Mouse (Mus musculus) limb, embryonic 12.5 days (tissue): ENCODE measurements at regions not wholly inside any gene's neighbourhood (a gene's known extent, or its start where the extent isn't known, plus 50 kb on each side); places are given as distances from the start of the nearest gene placed in this dataset.
A peak's percentile ranks its signal among the peaks of the same experiment; 100 is the strongest.

Source experiments
- ATAC-seq: fragments of 200-750 bp; cut with Nextera tagmentation; 2 replicates; pipeline ENCODE4 v1.8.0; 2017; ENCODE audit warnings: low read depth, moderate TSS enrichment; ENCODE audit not compliant: insufficient number of reproducible peaks, insufficient read depth, low FRiP score, low TSS enrichment
- H3K27ac ChIP-seq: fragments of 300-500 bp; sonication (generic); 2 replicates; pipeline ENCODE4 v1.5.1; 2016; ENCODE audit warnings: mild to moderate bottlenecking, moderate library complexity
- H3K27me3 ChIP-seq: fragments of 300-500 bp; sonication (generic); 2 replicates; pipeline ENCODE4 v1.6.1; 2016; ENCODE audit warnings: mild to moderate bottlenecking, moderate library complexity
- H3K36me3 ChIP-seq: fragments of 300-500 bp; sonication (generic); 2 replicates; pipeline ENCODE4 v1.6.1; 2016; ENCODE audit warnings: mild to moderate bottlenecking, moderate library complexity
- H3K4me1 ChIP-seq: fragments of 300-500 bp; sonication (generic); replicated peaks from 2 replicates; pipeline ENCODE4 v1.6.1; 2016
- H3K4me2 ChIP-seq: fragments of 300-500 bp; sonication (generic); 2 replicates; pipeline ENCODE4 v1.6.1; 2016; ENCODE audit warnings: mild to moderate bottlenecking, moderate library complexity
- H3K4me3 ChIP-seq: fragments of 300-500 bp; sonication (generic); replicated peaks from 2 replicates; pipeline ENCODE4 v1.5.1; 2016; ENCODE audit warnings: mild to moderate bottlenecking
- H3K9ac ChIP-seq: fragments of 300-500 bp; sonication (generic); replicated peaks from 2 replicates; pipeline ENCODE4 v1.6.1; 2016; ENCODE audit warnings: mild to moderate bottlenecking, moderate library complexity
- H3K9me3 ChIP-seq: fragments of 300-500 bp; sonication (generic); 2 replicates; pipeline ENCODE4 v1.6.1; 2016; ENCODE audit warnings: mild to moderate bottlenecking, moderate library complexity
- WGBS: fragments of 180-500 bp; shearing (Covaris S2); methylation state at CpG from one replicate; pipeline ENCODE4 v1.1.7; 2016; 5-methylcytosine and 5-hydroxymethylcytosine counted together

DNA sequence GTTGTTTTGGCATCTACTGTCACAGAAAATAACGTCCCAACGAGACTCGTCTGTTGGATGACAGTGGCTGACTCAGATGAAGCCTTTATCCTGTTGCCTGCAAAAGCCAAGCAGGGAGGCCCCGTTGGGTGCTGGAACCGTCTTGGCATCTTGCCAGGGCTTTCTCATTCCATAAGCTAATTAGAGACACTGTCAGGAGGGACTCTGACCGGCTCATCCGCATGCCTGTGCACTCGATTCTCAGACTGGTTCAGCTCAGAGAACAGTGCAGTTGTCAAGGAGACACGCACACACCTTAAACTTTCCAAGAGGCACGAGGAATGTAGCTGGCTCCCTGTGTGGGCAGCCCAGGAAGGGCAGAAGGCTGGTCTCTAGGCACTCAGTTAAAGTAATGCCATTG lies 169.0 kb upstream of the Sulf2 start:
- Histone ChIP-seq H3K4me3 (no peak overlapping the region), H3K9ac (no peak overlapping the region), H3K27me3 (no peaks in the 10 kb centered on the region), H3K4me2 (no peak overlapping the region), H3K27ac (peak overlapping the region; percentile 53; the same call in 1 of the 2 replicates), H3K36me3 (no peaks in the 10 kb centered on the region), H3K9me3 (no peaks in the 10 kb centered on the region), H3K4me1 (peaks cover 52% of the 10 kb centered on the region)
- 60% methylated on average over 10 of the region's 10 CpGs for WGBS
- ATAC-seq: no peak

DNA sequence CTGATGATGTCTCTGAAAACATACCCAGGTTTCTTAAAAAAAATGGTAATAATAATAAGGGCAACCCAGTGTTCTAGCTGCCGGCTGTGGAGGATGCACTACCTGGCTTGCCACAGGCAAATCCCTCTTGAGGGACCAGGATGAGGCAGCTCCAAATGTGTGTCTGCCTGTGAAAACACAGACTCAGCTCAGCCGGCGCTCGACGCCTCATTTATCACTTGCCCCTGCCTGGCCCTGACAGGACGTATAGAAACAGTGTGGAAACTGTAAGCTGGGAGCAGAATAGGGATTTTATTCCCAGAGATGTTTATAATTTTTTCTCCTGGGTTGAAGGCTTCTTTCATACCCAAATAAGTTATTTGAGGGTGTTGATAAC lies 167.2 kb upstream of the Sulf2 start:
- no peaks in the 10 kb centered on the region for H3K9me3 ChIP-seq
- no peak overlapping the region for H3K4me2 ChIP-seq
- H3K9ac ChIP-seq: no peak overlapping the region
- H3K4me3 ChIP-seq: no peak overlapping the region
- H3K4me1 ChIP-seq: peaks cover 47% of the 10 kb centered on the region
- H3K27me3 ChIP-seq: no peaks in the 10 kb centered on the region
- no peaks in the 10 kb centered on the region for H3K36me3 ChIP-seq
- no peak for ATAC-seq
- H3K27ac ChIP-seq: peak overlapping the region; percentile 66
- WGBS: 30% methylated on average over 6 of the region's 6 CpGs

DNA sequence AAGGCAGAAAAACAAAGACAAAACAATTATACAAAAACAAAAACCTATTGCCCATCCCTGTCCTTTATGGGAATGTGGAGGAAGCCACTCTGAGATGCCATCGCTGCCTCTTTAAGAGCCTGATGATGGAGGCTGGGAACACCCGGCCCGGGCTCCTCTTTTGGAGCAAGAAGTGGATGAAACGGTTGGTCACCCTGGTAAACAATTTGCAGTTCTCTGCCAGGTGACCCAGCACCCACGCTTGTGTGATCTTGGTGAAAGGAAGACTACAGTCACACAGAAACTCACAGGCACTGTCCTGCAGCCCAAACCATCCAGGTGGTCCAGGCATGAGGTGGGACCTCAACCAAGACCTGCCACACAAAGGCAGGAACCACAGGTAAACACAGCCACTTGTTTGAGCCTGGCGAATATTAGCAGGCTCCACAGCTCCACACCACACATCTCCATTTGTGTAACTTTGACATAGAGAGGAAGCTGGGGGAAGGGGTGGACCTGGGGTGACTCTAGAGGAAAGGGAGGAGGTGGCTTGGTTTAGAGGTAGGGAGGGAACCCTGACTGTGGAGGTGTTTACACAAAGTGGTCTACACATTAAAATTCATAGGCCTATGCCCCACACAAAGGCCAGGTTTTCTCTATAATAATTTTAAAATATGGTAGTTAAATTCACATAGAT lies 166.7 kb upstream of the Sulf2 start:
- Histone ChIP-seq H3K36me3 (no peaks in the 10 kb centered on the region), H3K4me2 (no peak overlapping the region), H3K27ac (peak overlapping the region; percentile 56; the same call in 1 of the 2 replicates), H3K4me1 (peaks cover 47% of the 10 kb centered on the region), H3K9me3 (no peaks in the 10 kb centered on the region), H3K4me3 (no peak overlapping the region), H3K27me3 (no peaks in the 10 kb centered on the region), H3K9ac (no peak overlapping the region)
- no peak for ATAC-seq
- 80% methylated on average over 6 of the region's 6 CpGs for WGBS

DNA sequence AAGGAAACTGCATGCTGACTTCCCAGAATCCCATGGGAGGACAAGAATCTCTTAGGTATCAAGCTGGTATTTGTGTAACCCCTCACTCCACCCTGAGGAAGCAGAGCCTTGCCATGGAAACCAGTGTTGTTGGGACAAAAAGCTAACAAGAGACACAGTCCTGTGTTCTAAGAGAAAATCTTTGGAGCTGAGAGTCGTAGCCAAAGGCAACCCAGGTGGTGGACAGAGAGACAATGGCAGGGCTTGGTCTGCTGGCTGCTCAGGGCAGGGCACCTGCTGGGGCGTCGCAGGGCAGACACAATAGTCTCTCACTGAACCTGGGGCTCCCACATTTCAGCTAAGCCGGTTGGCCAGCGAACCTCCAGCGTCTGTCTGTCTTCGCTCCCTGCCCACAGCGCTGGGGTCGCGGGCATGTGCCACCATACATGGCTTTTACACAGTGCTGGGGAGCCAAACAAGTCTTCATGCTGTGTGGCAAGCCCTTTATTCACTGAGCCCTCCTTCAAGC lies 161.0 kb upstream of the Sulf2 start:
- ATAC-seq: no peak
- H3K9ac ChIP-seq: no peak overlapping the region
- H3K27me3 ChIP-seq: no peaks in the 10 kb centered on the region

DNA sequence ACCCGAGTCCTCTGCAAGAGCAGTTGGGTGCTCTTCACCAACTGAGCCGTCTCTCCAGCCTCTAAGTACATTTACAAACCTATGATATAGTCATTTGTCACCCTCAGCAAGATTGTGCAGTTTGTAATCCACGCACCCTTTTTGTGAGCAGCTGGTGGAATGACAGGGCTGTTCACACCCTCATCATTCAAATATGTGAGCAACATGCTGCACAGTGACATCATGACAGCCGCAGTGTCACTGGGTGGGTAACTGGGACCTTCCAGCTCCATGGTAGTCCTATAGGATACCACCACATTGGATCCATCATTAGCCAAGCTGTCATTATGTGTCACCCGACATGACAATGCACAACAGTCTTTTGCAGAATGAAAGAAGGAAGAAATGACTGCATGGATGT lies 155.0 kb upstream of the Sulf2 start:
- no peak overlapping the region for H3K9ac ChIP-seq
- H3K36me3 ChIP-seq: no peaks in the 10 kb centered on the region
- no peak overlapping the region for H3K4me2 ChIP-seq
- WGBS: 86% methylated on average over 5 of the region's 5 CpGs
- H3K4me1 ChIP-seq: peaks cover 24% of the 10 kb centered on the region
- no peak overlapping the region for H3K27ac ChIP-seq
- no peaks in the 10 kb centered on the region for H3K27me3 ChIP-seq
- no peak for ATAC-seq
- H3K4me3 ChIP-seq: no peak overlapping the region
- no peaks in the 10 kb centered on the region for H3K9me3 ChIP-seq

More for the DNA sequence above, 161.0 kb upstream of the Sulf2 start:
- H3K4me3 ChIP-seq: no peak overlapping the region
- H3K4me2 ChIP-seq: no peak overlapping the region
- WGBS: 55% methylated on average over 10 of the region's 10 CpGs
- no peak overlapping the region for H3K27ac ChIP-seq
- no peaks in the 10 kb centered on the region for H3K9me3 ChIP-seq
- H3K36me3 ChIP-seq: no peaks in the 10 kb centered on the region
- peaks cover 19% of the 10 kb centered on the region for H3K4me1 ChIP-seq

DNA sequence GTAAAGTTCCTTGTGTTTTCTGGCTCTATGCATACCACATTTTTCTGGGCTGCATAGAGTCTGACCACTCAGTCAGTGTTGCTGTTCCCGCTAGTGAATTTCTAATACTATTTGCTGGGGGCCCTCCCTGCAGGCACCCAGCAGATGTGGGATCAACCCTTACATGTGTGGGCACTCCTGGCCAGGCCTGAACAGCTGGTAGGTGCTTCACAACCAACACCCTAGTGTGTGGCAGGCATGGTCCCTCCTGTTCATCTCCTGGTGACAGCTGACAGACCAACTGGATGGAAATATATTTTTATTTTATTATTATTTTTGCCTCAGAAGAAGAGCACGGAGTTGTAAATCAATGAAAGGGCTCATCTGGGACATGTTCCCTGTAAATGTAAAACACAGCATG lies 154.4 kb upstream of the Sulf2 start:
- peaks cover 24% of the 10 kb centered on the region for H3K4me1 ChIP-seq
- H3K9ac ChIP-seq: no peak overlapping the region
- ATAC-seq: no peak
- WGBS: 91% methylated on average over 2 of the region's 2 CpGs
- no peaks in the 10 kb centered on the region for H3K36me3 ChIP-seq
- no peak overlapping the region for H3K4me2 ChIP-seq
- H3K27me3 ChIP-seq: no peaks in the 10 kb centered on the region
- no peaks in the 10 kb centered on the region for H3K9me3 ChIP-seq
- H3K27ac ChIP-seq: no peak overlapping the region
- no peak overlapping the region for H3K4me3 ChIP-seq

DNA sequence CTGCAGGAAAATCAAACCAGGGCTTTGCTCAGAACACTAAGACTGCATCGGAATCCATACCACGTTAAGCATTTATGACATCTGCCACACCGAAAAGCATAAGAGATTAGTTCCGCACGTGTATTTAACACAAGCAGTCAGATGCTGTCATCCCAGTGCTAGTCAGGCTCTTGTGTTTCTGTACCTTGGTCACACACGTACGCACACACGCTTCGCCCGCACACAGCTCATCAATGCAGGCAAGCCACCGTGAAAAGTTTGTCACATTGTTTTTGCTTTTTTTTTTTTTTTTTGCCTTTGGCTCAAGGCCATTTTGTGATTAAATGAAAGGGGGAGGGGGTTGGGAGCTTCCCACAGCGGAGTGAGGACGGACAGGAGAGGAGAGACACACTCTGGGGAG lies 152.1 kb upstream of the Sulf2 start:
- Histone ChIP-seq H3K4me1 (peaks cover 18% of the 10 kb centered on the region), H3K4me3 (no peak overlapping the region), H3K9ac (no peak overlapping the region), H3K9me3 (no peaks in the 10 kb centered on the region), H3K4me2 (no peak overlapping the region), H3K27ac (no peak overlapping the region), H3K27me3 (no peaks in the 10 kb centered on the region), H3K36me3 (no peaks in the 10 kb centered on the region)
- WGBS: 75% methylated on average over 13 of the region's 13 CpGs
- ATAC-seq: no peak

DNA sequence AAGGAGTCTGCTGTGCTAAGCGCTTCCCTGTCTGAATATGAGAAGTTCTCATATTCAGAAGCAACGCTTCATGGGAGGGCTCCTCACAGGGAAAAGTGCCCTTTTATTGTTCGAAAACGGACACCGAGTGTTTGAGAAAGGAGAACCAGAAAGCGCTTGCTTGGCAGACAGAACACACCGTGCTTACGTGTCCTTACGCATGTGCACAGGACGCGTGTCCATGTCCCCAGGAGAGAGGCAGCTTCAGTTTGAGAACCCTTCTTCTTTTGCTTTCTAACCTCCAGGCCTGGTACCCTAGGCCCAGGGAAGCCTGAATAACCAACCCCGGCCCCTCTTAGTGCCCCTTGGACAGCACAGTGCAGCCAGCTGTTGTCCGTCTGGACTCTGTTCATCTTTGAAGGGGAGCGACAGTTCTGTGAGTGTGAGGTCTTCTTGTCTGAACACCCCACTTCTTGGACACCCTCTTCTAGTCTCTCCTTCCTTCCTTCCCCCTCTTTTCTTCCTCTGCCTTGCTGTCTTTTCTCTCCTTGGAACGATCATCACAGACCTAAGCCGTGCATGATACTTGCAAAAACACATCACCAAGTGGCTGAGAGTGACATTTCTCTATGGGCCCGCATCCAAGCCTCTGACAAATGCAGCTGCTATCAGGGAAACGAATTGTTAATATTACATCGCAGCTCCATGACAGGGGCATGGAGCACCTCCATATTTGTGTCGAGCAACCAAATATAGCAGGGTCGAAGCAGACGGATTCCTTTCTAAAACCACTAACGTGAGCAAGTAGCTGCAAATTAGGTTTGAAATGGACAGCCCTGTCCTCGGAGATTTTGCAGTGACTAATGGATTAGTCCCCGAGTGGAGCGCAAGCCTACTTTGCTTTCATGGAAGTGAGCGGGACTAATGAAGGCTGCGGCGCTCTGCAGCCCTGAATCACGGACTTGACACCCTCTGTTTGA lies 149.9 kb upstream of the Sulf2 start:
- Histone ChIP-seq H3K36me3 (no peaks in the 10 kb centered on the region), H3K4me3 (no peak overlapping the region), H3K27ac (no peak overlapping the region), H3K4me1 (peaks cover 18% of the 10 kb centered on the region), H3K9ac (no peak overlapping the region), H3K4me2 (no peak overlapping the region), H3K27me3 (no peaks in the 10 kb centered on the region), H3K9me3 (peaks cover 7% of the 10 kb centered on the region; the same call in 1 of the 2 replicates)
- 79% methylated on average over 30 of the region's 30 CpGs for WGBS
- no peak for ATAC-seq

DNA sequence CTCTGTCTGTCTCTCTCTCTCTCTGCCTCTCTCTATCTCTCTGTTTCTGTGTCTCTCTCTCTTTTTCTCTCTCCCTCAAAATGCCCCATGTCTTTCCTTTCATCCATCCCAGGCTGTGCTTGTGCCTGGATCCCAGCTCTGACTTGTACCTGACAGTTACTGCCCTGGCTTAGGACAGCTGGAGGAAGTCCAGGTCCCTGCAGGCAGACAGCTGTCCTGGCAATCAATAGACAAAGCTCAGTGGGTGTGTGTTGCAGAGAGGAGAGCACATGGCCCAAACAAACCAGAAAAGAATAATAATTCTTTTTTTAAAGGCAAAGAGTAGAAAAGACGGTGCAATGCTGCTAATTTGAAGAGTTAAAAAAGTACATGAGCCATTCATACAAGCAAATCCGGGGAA lies 148.4 kb upstream of the Sulf2 start:
- H3K4me3 ChIP-seq: no peak overlapping the region
- no peak for ATAC-seq
- no peak overlapping the region for H3K27ac ChIP-seq
- no peak overlapping the region for H3K4me2 ChIP-seq
- 64% methylated on average over 2 of the region's 2 CpGs for WGBS
- H3K9ac ChIP-seq: no peak overlapping the region
- no peaks in the 10 kb centered on the region for H3K36me3 ChIP-seq
- H3K4me1 ChIP-seq: peaks cover 18% of the 10 kb centered on the region
- peaks cover 7% of the 10 kb centered on the region; the same call in 1 of the 2 replicates for H3K9me3 ChIP-seq
- no peaks in the 10 kb centered on the region for H3K27me3 ChIP-seq

DNA sequence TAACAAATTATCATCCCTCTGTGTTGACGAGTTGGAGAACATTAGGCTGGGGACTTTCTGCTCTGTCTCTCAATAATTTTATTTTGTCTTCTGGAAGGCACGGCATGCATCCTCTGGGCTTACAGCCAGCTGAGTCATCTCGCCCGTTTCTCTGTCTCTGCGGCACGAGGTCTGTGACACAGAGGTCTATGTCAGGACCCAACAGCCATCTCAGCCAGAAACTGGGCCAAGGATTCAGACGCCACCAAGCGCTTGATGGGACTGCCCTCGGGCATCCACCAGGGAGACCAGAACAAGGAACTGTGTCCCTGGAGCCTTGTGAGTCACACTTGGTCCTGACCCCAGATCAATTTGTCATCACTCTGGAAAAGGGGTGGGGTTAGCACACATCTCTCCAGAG lies 145.7 kb upstream of the Sulf2 start:
- Histone ChIP-seq H3K4me1 (0 out of 2 replicates have a peak, but pooled peaks cover 7% of the 10 kb centered on the region), H3K27ac (no peak overlapping the region), H3K27me3 (no peaks in the 10 kb centered on the region), H3K4me3 (no peak overlapping the region), H3K36me3 (no peaks in the 10 kb centered on the region), H3K9ac (no peak overlapping the region), H3K4me2 (no peak overlapping the region), H3K9me3 (peaks cover 7% of the 10 kb centered on the region; the same call in 1 of the 2 replicates)
- ATAC-seq: no peak
- 87% methylated on average over 9 of the region's 9 CpGs for WGBS

DNA sequence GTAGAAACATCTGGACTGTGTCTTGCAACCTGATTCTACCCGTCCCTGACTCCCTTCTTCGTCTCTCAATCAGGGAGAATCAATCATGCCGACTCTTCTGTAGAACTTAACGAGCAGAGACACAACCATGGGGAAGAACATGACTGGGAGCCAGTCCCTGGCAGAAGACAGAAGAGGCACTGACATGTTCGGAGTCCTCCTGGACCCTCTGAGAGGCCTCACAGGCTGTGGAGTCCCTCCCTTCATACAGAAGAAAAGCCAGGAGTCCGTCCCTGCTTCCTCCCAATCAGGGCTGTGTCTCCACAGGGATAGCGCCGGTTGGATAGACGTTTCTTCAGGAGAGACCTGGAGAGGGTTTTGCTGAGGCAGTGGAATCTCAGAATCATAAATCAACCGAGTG lies 139.2 kb upstream of the Sulf2 start:
- WGBS: 29% methylated on average over 10 of the region's 10 CpGs
- no peak overlapping the region for H3K4me3 ChIP-seq
- H3K27ac ChIP-seq: 0 out of 2 replicates have a peak overlapping the region, but pooled peaks have one; percentile 35

More for the DNA sequence above, 139.2 kb upstream of the Sulf2 start:
- Histone ChIP-seq H3K9me3 (no peaks in the 10 kb centered on the region), H3K36me3 (no peaks in the 10 kb centered on the region), H3K9ac (no peak overlapping the region), H3K27me3 (no peaks in the 10 kb centered on the region; the same call in 1 of the 2 replicates), H3K4me2 (no peak overlapping the region), H3K4me1 (peaks cover 49% of the 10 kb centered on the region)
- no peak for ATAC-seq
